Mouse (Mus musculus): Measurements from ENCODE around the gene Ermard.
"Not testable (repeated sequence)": the region's sequence is repeated elsewhere in the genome, so short reads cannot be mapped to it uniquely, and the experiment has no call there.

DNA sequence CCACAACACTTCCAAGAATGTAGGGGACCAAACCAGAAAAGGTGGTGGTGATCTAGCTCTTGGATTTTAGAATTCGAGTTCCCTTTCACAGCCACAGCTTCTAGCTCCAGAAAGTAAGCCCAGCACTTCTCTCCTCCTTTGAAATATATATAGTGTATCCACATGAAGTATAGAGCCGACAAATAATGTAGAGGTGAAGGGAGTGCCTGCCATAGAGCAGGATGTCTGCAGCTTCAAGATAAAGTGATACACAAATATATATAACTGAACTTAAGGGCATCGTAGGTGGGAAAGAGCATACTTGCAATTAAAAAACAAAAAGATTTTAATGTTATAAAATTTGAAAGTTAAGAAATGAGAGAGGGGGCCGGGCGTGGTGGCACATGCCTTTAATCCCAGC is 46.9 kb upstream of the Ermard start:
- not testable (repeated sequence) for TF ChIP-seq CTCF, EP300 (IDR thresholded peaks at IDR 0.05; ENCODE audit: low read depth)
